Mouse (Mus musculus) hindlimb bud, embryonic 11.5 days (tissue): Measurements from ENCODE around the gene Ssh2.

Experiments
- DNase-seq: peaks from one replicate; pipeline ENCODE4 v3.0.0-alpha.2; 2012; ENCODE audit warnings: low read depth, low spot score; ENCODE audit errors: extremely low spot score

The Ssh2 gene

DNA sequence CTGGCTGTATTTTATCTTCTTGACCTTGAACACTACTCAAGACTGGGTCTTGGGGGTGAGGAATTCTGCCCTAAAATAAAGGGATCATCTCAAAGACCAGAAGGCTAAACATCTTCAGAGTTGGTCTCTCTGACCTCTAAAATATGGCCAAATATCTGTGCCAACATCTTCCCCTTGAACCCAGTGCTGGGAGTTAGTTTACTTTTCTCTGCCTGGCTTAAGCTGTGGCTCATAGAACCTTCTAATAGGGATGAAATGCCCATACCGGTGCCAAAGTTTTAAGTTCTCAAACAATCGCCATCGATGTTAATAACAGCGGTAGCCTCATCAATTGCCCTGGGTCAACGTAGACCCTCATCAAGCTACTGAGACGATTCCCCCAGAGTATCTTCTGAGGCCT is 245.8 kb downstream of the Ssh2 start:
- no peak for DNase-seq

DNA sequence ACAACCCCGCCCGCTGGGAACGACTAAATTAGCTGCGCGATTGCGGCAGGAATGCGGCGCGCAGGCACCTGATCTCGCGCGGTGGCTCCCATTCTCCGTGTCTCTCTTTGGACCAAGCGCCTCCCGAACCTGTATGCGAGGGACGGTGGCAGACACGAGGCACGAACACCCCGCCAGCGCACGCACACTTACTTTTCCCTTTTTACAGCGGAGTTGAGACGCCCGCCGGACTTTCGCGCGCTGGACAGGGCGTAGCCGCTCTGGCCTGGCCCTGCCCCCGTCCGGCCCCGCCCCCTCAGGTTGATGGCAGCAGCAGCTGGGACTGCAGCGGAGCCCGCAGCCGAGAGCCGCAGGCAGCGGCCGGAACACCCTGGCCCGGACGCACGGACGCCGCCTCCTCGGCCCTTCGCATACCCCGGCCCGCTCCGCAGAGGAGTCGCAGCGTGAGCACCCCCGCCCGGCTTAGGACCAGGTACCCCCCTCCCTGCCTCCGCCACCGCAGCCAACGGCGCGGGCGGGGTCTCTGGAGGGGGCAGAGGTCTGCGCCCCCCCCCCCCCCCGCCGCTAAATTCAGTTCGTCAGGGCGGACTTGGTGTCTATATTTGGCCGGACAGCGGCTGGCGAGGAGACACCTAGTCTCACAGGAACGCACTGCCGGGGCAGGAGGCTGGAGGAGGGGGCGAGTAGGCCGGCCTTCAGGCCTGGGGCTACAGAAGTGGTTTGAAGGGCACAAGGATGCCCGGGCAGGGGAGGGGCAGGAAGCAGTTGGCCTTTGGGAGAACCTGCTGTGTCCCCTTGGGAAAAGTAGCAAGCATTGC is 246.4 kb downstream of the Ssh2 start, which contains the start of gene Coro6:
TSS of gene Coro6 (plus strand) at position 129 of the 818 bp plus-strand sequence.
- DNase-seq: no peak

GRCm38 (mm10) chr11:77463101-77463445 is 247.0 kb downstream of the Ssh2 start:
- no peak for DNase-seq

DNA sequence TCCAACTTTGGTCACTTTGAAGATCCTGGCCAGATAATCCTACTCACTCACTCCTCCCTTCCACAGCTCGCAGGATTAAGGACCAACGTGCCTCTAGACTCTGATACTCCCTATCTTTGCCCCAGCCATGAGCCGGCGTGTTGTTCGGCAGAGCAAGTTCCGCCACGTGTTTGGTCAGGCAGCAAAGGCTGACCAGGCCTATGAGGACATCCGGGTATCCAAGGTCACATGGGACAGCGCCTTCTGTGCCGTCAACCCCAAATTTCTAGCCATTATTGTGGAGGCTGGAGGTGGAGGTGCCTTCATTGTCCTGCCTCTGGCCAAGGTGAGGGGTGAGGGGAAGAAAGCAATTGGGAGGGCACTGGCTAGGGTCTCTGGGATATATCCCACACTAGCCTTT is 247.7 kb downstream of the Ssh2 start:
- DNase-seq: no peak

- DNase-seq: no peak
These were observed 248.6 kb downstream of the Ssh2 start for GRCm38 (mm10) chr11:77464684-77465083.

- DNase-seq: no peak
These were observed 249.0 kb downstream of the Ssh2 start for GRCm38 (mm10) chr11:77465111-77465510.

DNA sequence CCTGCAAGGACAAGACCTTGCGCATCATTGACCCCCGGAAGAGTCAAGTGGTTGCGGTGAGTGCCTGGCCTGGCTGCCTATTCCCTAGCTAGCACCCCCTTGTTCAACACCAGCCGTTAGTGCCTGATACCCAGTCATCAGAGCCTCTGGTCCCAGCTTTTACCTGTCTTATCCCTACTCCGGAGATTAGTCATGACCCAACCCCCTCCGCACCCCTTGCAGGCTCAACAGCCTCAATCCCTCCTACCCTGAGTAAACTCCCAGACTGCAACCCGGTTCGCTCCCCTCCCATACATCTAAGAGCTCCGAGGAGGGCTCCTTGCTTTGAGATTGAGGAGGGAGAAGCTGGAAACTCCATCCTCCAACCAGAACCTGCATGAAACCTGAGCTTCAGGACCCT is 250.5 kb downstream of the Ssh2 start:
- DNase-seq: no peak

DNA sequence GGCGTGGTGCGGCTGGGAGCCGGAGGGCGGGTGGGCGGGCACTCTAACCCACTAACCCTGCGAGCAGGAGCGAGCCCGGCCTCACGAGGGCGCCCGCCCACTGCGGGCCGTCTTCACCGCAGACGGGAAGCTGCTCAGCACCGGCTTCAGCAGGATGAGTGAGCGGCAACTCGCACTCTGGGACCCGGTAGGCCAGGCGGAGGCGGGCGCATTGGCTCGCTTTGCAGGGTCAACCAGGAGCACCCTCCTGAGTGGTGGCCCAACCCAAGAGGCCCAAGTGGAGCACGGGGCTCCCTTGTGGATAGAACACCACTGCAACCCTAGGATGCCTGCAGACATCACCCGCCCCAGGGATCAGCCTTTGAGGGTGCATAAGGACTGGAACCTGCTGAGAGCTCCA is 251.1 kb downstream of the Ssh2 start:
- no peak for DNase-seq

GRCm38 (mm10) chr11:77467784-77468183 is 251.7 kb downstream of the Ssh2 start:
- no peak for DNase-seq

GRCm38 (mm10) chr11:77468397-77468796 is 252.3 kb downstream of the Ssh2 start:
- DNase-seq: no peak

GRCm38 (mm10) chr11:77471407-77471806 is 255.3 kb downstream of the Ssh2 start:
- DNase-seq: no peak

- no peak for DNase-seq
These were observed 256.7 kb downstream of the Ssh2 start for GRCm38 (mm10) chr11:77472775-77473174.

DNA sequence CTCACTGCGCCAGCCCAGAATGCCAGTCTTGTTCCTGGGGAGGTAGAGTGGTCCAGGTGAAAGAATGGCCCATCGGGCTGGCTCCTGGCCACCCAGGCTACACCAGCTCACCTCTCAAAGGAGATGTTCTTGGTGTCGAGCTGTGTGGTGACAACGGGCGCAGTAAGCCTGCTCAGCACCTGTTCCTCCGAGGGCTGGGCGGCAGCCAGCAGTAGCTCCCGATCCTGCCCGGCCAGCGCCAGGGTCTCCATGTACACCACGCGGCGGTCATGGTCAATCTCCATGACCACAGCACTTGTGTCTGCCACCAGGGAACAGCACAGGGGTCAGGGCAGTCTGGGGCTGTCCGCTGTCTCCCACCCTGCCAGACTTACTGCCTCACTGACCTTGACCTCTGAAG is 260.1 kb downstream of the Ssh2 start:
- no peak for DNase-seq

- DNase-seq: no peak
These were observed 260.8 kb downstream of the Ssh2 start for GRCm38 (mm10) chr11:77476895-77477294.

- DNase-seq: no peak
These were observed 267.0 kb downstream of the Ssh2 start for GRCm38 (mm10) chr11:77483043-77483442.

DNA sequence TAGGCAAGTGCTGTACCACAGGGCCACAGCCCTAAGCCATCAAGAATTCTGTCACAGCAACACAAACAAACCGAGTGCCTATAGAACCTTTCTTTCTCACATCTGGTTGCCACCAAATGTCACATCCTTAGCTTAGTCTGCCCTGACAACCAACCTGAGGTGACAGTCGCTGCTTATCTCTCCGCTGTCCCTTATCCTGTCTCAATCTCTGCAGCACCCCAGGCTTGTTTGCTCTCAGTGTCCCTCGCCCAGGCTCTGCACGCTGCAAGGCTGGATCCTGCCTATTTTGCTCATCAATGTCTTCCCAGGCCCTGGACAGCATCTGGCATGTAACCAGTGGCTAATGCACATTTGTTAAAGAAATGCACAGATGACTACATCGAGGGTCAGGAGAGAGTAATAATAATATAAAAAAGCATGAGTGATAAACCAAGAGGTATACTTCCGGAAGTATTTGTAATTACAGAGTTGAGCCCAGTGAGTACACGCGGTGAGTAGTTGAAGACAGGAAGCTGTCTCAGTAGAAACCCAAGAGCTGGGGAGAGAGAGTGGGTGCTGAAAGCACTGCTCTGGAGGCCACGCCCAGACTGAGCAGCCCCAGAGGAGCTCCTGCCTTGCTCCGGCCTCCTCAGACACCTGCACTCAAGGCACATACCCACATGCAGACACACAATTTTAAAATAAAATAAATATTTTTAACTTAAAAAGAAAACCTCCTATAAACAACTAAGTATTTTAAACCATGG is 267.6 kb downstream of the Ssh2 start:
- no peak for DNase-seq

GRCm38 (mm10) chr11:77485229-77485628 is 269.1 kb downstream of the Ssh2 start:
- no peak for DNase-seq

DNA sequence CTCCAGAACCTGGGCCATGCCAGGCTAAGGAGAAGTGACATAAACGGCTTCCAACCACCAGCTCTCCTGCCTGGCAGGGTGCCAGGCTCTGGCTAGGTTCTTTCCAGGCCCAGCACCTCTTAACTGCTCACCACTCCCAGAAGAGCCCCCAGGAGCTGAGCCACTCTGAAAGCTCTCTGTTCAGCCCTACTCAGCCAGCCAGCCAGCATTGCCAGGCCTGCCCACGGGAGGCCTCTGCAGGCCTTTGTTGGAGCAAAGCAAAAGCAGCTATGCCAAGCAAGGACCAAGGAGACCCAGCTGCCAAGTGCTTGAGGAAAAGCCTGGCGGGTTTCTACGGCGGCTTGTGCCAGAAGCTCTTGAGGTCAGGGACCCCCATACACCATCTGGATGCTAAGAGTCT is 270.7 kb downstream of the Ssh2 start:
- no peak for DNase-seq

- no peak for DNase-seq
These were observed 272.9 kb downstream of the Ssh2 start for GRCm38 (mm10) chr11:77488771-77489581.

DNA sequence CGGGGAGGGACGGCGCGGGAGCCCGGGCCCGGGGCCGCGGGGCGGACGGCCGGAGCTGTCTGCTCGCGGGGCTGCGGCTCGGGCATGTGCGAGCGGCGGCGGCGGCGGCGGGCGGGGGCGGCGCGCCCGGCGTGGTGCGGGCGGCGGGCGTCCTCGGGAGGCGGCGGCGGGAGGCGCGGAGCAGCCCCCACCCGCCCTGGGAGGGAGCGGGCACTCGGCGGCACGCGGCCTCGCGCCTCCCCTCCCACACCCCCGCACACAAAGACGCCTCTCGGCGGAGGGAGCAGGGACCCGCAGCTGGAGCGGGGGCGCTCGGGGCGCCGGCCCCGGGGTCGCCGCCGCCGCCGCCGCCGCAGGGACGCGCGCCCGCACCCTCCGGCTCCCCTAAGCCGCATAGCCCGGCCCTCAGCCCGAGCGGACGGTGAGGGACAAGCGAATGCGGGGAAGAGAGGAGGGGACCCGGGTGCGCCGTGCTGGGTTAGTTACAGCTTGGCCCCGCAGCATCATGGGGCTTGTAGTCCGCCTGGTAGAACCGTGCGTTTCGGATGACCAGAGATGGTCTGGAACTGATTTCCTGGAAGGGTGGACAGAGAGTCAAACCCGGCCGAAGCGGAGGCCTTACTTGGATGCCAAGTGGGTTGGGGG is 273.6 kb downstream of the Ssh2 start, which contains the start of gene Ankrd13b:
TSS of gene Ankrd13b (minus strand) at position 88 of the 645 bp plus-strand sequence.
- DNase-seq: no peak

GRCm38 (mm10) chr11:77490451-77490850 is 274.4 kb downstream of the Ssh2 start:
- no peak for DNase-seq
